Mouse (Mus musculus) G1E-ER4 (cell line): Measurements from ENCODE around the gene Prune1. TPM values are rescaled to one million over a fixed set of nuclear protein-coding genes. Genes with fewer than 3 reads are reported as not detected.

Source experiments
- GATA1 ChIP-seq: IDR thresholded peaks from one replicate; pipeline ENCODE4 v1.8.0; 2012; ENCODE audit warnings: low read length, inconsistent platforms
- polyA plus RNA-seq: library from polyadenylated mRNA; stranded (reverse); fragments of >175 nt; gene quantifications from 2 replicates; pipeline ENCODE4 v1.2.3, GENCODE M21; 2012

Gene Prune1
- polyA plus RNA-seq, 1 experiment, result 2.4 TPM

DNA sequence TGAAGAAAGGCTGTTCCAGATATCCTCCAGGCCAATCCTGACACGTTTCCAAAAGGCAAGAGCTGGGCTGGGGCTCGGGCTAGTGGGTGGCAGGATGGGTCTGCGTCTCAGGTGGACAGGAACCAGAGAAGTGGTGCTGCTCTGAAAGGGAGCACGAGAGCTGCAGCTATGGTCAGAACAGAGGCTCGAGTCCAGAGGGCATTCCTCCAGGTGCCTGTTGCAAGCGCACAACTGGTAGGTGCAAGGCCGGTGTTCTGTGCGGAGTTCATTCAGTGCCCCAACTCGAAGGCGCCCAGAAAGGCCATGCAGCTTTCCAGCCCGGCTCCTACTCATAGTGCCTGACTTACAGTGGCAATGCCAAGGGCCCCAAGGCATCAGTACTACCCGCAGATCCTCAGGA lies 41.9 kb downstream of the Prune1 start:
- TF ChIP-seq GATA1, result no peak

GRCm38 (mm10) chr3:95239022-95239421 lies 42.9 kb downstream of the Prune1 start:
- TF ChIP-seq GATA1, result no peak

DNA sequence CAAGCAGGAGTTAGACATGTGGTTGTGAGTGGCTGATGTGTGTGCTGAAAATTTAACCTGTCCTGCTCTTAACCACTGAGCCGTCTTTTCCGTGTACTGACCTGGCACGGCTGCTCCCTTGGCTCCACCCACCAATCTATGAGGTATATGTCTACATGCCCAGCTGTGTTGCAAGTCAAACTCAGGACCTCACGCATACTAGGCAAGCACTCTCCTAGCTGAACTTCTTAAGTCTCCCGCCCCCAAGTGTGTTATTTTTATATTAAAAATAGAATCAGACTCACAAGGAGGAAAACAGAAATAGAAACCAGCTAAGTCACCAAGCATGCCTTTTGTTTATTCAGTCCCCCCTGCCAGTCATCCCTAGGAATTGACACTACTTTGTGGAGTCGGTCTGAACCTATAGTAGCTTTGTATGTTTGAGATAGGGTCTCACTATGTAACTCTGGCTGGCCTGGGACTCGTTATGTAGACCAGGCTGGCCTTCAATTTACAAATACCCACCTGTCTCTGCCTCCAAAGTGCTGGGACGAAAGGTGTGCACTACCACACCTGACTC lies 44.3 kb downstream of the Prune1 start:
- no peak for TF ChIP-seq GATA1

DNA sequence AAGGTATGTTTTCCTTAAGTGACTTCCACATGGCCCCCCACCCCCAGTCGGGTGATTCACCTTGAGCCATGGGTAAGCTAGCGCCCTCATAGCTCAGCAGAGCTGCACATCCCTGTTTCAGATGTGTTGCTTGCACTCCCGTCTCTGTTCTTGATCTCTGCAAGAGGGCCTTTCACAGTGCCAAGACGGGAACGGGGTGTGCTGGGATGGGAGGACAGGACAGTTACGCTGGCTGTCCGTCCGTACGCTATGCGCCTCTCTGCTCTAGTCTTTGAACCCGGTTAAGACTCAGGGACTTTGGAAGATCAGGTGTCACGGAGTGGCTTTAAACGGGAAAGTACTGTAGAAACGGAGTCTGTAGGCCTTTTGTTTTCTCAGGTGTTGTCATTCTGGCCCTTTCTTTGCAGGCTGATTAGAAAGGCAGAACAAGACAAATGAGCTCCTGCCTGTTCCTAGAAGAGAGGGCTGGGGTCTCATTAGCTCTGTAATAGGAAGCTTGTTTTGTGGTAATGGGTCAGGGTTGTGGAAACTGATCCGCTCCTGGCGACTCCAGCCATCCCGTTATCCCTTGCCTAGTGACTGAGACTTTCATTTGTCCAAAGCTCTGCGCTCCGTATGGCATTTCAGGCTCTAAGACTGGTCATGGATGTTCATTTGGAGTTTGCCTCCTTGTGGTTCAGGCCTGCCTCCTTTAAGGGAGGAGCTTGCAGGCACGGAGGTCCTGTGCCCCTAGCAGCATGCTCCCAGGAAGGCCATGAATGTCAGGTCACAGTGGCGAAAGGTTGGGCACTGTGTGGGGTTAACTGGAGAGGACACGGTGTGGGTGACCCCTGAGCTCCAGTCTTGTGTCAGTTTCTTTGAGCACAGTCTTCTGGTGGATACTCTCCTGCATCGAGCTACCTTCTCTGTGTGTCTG lies 46.2 kb downstream of the Prune1 start:
- no peak for TF ChIP-seq GATA1

DNA sequence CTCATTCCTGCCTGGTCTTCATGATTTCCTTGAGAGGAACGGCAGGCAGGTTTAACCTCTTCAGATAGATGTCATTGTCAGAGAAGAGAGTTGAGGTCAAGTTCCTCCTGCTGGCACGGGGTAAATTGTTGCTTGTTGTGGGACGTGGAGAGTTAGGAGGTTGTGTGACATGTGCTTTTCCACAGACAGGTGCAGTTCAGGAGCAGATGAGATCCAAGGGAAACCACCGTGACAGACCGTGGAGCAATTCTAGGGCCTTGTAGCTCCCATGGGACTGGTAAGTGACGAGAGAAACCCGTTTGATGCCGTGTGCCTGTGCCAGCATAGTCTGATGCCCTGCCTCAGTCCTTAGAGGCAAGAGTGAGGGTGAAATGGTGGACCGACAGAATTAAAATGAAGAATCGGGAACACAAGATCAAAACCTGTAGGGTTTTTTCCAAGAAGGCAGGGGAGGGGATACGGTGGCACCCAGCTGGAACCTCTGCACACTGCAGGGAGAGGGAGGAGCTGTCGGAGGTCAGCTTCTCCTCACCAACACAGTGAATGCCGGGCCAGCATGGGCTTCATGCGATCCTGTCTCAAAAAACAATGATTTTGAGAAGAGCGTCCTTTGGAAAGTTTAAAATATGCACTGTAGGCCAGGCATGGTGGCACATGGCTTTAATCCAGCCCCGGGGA lies 48.4 kb downstream of the Prune1 start:
- TF ChIP-seq GATA1, result no peak

- no peak for TF ChIP-seq GATA1
Measured at GRCm38 (mm10) chr3:95232771-95233170, 49.1 kb downstream of the Prune1 start.

DNA sequence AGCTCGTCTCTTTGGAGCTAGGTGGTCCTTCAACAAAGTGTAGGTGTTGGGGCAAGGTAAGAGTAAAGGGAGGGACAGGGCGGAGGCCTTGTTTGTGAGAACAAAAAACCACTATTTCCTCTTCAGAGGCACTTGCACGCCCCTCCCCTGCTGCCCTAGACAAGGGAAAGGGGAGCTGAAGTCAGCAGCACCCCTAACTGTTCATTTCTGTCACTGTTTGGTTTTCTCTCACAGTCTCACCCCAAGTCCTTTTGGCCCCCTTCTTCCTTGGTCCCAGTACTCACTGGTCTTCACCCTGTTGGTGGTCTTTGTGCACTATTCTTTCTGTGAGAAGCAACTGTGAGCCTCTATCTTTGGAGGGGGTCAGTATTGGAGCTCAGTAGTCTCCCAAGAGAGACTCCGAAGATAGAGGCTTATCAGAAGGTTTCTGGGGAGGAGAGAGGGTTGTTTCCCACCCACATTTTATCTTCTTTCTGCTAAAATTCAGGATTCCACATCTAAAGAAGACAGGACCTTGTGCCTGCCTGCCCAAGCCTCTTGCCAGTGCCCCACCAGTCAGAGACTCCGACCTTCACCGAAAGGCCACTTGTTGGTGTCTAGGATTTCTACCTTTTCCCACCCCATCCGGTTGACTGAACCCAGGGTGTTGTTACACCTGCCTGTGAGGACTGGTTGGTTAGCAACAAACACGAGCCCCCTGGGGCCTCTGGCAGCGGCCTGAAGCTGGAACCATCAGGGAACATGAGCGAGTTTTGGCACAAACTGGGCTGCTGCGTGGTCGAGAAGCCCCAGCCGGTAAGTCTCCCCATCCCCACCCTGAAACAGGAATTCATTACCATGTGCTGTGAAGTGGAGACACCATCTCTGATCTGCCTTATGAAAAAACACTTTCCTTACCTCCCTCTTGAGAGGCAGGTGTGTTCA lies 50.3 kb downstream of the Prune1 start, which contains the start of gene Mllt11:
Gene Mllt11, minus strand, starts transcription at position 874 of the 924 bp plus-strand sequence.
- TF ChIP-seq GATA1, result no peak

DNA sequence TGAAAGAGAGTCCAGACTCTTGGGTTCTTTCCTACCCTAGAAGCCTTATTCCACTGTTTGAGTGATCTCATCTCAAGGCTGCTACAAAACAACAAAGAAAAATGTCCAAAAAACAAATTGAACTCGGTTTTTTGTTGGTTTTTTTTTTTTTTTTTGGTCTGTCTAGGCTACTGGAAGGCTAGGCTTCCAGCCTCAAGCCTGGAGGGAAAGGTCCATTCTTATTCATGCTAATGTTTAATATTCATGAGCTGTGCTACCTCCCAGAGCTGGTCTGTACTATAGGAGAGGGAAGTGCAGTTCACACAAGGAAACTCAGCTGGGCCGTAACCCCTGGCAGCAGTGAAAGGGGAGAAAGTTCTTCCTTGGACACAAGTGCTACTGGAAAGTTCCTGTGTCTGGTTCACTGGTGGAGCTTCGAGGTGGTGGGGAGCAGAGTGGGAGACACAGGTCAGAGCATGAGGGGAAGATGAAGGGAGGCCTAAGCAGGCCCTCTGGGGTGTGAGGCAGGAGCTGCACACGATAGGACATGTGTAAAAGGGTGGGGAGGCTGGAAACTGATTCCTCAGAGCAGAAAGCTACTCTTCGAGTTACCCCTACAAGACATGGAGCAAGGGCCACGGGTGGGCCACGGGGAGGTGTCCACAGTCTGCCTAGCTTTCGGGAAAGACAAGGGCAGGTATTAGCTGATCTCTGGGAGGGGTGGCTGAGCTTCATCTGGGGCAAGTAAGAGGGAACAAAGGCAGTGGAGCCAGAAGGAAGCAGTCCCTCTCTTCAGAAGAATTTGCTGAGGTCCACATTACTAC lies 51.2 kb downstream of the Prune1 start:
- no peak for TF ChIP-seq GATA1

DNA sequence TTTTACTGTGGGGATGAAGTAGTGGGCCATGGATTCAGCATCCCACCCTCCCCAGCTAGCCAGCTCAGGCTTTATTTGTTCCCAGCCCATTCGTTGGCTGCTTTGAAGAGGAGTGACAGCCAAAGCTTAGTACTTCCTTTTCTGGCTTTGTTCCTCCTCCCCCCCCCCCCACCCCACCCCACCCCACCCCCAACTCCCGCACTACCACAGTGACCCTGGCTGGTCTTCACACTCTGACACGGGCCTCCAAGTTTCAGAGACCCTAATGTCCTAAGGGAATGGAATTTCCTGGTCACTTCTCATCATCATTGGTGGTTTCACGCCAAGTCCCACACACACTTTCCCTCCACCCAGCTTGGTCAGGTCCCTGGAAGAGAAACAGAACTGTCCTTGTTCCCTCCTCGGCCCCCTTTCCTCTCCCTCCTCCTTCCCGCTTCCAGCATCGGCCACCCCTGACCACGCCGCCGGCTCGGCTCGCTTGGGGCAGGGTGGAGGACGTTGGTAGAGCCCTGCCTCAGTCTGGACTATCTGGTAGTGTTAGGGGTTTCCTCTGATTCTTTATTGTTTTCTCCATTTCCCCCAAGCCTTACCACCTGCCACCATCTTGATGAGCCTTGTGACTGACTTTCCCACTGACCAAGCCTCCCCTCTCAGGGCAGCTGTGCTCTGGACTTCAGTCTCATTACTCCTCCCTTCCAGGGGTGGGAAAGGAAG lies 51.9 kb downstream of the Prune1 start:
- no peak for TF ChIP-seq GATA1

- no peak for TF ChIP-seq GATA1
Measured at GRCm38 (mm10) chr3:95228894-95229780, 52.7 kb downstream of the Prune1 start.

DNA sequence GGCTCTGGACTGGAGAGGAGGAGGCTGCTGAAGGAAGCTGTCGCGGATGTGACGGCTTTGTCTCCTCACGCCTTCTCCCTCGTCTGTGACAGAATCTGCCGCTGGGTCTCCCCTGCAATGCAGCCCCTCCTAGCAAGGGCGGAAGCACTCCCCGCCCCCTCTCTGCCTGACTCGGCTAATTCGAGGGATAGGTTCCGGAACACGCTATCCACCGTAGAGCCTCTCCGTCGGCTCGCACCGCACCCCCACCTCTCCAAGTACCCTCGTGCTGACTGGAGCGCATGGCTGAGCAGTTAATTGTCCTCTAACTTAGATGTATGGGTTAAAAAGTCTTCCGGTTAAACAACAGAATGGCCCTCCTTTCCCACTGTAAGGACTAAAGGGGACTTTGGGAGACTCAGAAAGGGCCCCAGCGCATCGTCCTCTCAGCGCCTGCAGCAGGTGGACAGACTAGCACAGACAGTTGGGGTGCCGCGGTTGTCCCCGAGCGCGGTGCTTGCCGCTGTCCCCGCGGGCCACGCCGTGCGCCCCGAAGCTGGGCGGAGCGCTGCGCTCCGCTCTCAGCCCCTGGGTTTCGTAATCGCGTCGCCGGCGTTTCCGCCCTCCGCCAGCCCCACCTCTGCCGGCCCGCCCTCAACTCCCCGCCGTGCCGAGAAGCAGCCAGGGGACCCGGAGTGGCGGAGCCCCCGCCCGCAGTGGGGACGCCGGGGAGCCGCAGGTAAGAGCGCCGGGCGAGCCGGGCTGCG lies 53.6 kb downstream of the Prune1 start, which contains the start of gene Cdc42se1:
Gene Cdc42se1, plus strand, starts transcription at position 585 of the 746 bp plus-strand sequence.
- TF ChIP-seq GATA1, result no peak

- no peak for TF ChIP-seq GATA1
Measured at GRCm38 (mm10) chr3:95227214-95227613, 54.7 kb downstream of the Prune1 start.
